Mouse (Mus musculus) ES-Bruce4 (cell line): ENCODE results near the gene Zcchc3. TPM values are rescaled to one million over a fixed set of nuclear protein-coding genes. Genes with fewer than 3 reads are reported as not detected.

ENCODE experiments used
- H3K27ac ChIP-seq: 2 replicates; pipeline ENCODE4 v1.5.1; 2012; ENCODE audit warnings: low read length, inconsistent platforms; ENCODE audit not compliant: insufficient read depth
- H3K27me3 ChIP-seq: 2 replicates; pipeline ENCODE4 v1.6.1; 2012; ENCODE audit warnings: mild to moderate bottlenecking, low read length, inconsistent platforms; ENCODE audit not compliant: control insufficient read depth, poor library complexity, insufficient read depth, severe bottlenecking
- H3K36me3 ChIP-seq: 2 replicates; pipeline ENCODE4 v1.6.1; 2012; ENCODE audit warnings: inconsistent platforms, mild to moderate bottlenecking, low read length, moderate library complexity; ENCODE audit not compliant: control insufficient read depth, poor library complexity, insufficient read depth, severe bottlenecking
- H3K4me1 ChIP-seq: one replicate; pipeline ENCODE4 v1.8.1; 2011; ENCODE audit warnings: low read length; ENCODE audit not compliant: control insufficient read depth, insufficient read depth
- H3K4me3 ChIP-seq: 2 replicates; pipeline ENCODE4 v1.5.1; 2011; ENCODE audit warnings: low read depth, mild to moderate bottlenecking, low read length
- H3K9ac ChIP-seq: 2 replicates; pipeline ENCODE4 v1.6.1; 2012; ENCODE audit warnings: low read depth, mild to moderate bottlenecking, inconsistent platforms; ENCODE audit not compliant: poor library complexity, severe bottlenecking
- H3K9me3 ChIP-seq: replicated peaks from 2 replicates; pipeline ENCODE4 v1.6.1; 2012; ENCODE audit warnings: mild to moderate bottlenecking, low read length, inconsistent platforms; ENCODE audit not compliant: control insufficient read depth, poor library complexity, insufficient read depth, severe bottlenecking
- CTCF ChIP-seq: IDR thresholded peaks from one replicate; pipeline ENCODE4 v1.8.1; 2011; ENCODE audit warnings: low read depth, low read length
- EP300 ChIP-seq: IDR thresholded peaks from 2 replicates; pipeline ENCODE4 v1.6.1; 2011; ENCODE audit warnings: low read depth, low read length; ENCODE audit not compliant: insufficient read depth
- POLR2A ChIP-seq: IDR thresholded peaks from one replicate; pipeline ENCODE4 v1.8.1; 2011; ENCODE audit warnings: low read length; ENCODE audit not compliant: insufficient read depth
- polyA plus RNA-seq: library from polyadenylated mRNA; stranded (reverse); fragments of >200 nt; gene quantifications from 2 replicates; pipeline ENCODE4 v1.2.4, GENCODE M21; 2011; ENCODE audit warnings: low read depth; ENCODE audit not compliant: missing spikeins, insufficient read depth, insufficient read length

Gene Zcchc3
- polyA plus RNA-seq, 1 experiment: 26.7 TPM

DNA sequence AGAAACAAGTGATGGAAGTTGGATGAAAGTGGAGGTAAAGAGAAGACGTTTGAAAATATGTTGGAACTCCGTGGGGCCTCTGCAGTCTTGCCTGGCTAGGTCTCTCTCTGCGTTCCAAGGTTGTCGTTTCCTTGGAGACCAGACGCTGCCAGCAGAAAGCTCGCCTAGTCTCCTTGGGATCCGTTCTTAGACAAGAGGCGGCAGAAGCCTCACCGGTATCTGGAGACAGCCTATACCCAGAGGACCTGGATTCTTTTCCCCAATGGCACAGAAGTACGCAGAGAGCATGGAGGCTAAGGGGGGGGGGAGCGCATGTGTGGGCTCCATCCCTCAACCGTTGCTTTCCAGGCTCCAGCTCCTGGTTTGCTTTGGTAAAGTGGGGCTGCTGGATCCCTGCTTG is 12.7 kb upstream of the Zcchc3 start:
- no peak overlapping the region for H3K4me3 ChIP-seq
- no peaks in the 10 kb centered on the region for H3K4me1 ChIP-seq
- no peak overlapping the region for H3K27ac ChIP-seq
- H3K36me3 ChIP-seq: no peaks in the 10 kb centered on the region
- H3K27me3 ChIP-seq: no peaks in the 10 kb centered on the region
- no peaks in the 10 kb centered on the region for H3K9me3 ChIP-seq
- TF ChIP-seq EP300: no peak
- TF ChIP-seq POLR2A: no peak
- no peak for TF ChIP-seq CTCF
- no peak overlapping the region for H3K9ac ChIP-seq

DNA sequence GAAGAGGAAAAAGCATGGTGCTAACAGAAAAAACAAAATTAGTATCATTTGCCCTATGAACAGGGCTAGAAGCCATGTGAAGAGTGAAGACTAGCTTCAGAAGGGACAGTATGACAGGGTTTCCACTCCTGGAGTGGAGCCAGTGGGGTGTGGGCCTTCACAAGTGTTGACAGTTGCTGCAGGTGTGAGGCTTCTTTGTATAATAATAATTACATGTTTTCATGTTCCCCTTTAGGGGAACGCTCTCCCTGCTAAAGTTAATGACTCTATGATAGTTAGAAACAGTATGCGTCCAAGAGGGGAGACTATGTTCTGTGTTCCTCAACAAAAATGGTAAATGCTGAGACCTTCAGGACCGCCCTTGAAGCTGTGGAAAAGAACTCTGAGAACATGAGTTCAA is 959 bp upstream of the Zcchc3 start:
- Histone ChIP-seq H3K4me3 (no peak overlapping the region), H3K36me3 (no peaks in the 10 kb centered on the region), H3K27me3 (no peaks in the 10 kb centered on the region), H3K9ac (peak overlapping the region; percentile 93), H3K9me3 (peaks cover 6% of the 10 kb centered on the region; the same call in 1 of the 2 replicates), H3K4me1 (no peaks in the 10 kb centered on the region), H3K27ac (no peak overlapping the region)
- TF ChIP-seq CTCF (no peak), POLR2A (no peak), EP300 (no peak)

DNA sequence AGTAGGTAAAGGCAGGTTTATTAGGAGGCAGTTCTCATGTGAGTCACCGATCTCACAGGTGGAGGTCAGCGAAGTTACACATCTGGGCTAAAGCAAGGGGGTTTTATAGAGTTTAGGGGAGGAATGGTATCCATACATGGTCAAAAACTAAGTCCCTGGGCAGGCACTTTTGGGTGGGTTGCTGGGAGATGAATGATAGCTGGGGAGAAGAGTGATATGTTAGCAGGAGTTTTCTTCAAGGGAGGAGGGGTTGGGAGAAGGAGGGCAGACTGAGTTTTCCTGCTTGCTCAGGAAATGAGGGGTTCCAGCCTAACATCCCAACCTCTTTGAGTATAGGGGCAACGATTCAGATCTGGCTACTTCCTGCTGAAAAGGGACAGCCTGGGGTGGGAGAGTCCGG is 460 bp upstream of the Zcchc3 start, which contains the start of gene 6820408C15Rik:
Gene 6820408C15Rik, plus strand, starts transcription at position 301 of the 400 bp plus-strand sequence.
- TF ChIP-seq CTCF (no peak), POLR2A (no peak), EP300 (no peak)
- peak within 1 kb of the TSS; percentile 65 for H3K4me3 ChIP-seq
- no peaks in the 10 kb centered on the region for H3K27me3 ChIP-seq
- H3K27ac ChIP-seq: 0 out of 2 replicates have a peak within 1 kb of the TSS, but pooled peaks have one; percentile 42
- peaks cover 2% of the 10 kb centered on the region for H3K4me1 ChIP-seq
- H3K9ac ChIP-seq: peak within 1 kb of the TSS; percentile 93
- H3K9me3 ChIP-seq: peaks cover 6% of the 10 kb centered on the region; the same call in 1 of the 2 replicates
- H3K36me3 ChIP-seq: no peaks in the 10 kb centered on the region

DNA sequence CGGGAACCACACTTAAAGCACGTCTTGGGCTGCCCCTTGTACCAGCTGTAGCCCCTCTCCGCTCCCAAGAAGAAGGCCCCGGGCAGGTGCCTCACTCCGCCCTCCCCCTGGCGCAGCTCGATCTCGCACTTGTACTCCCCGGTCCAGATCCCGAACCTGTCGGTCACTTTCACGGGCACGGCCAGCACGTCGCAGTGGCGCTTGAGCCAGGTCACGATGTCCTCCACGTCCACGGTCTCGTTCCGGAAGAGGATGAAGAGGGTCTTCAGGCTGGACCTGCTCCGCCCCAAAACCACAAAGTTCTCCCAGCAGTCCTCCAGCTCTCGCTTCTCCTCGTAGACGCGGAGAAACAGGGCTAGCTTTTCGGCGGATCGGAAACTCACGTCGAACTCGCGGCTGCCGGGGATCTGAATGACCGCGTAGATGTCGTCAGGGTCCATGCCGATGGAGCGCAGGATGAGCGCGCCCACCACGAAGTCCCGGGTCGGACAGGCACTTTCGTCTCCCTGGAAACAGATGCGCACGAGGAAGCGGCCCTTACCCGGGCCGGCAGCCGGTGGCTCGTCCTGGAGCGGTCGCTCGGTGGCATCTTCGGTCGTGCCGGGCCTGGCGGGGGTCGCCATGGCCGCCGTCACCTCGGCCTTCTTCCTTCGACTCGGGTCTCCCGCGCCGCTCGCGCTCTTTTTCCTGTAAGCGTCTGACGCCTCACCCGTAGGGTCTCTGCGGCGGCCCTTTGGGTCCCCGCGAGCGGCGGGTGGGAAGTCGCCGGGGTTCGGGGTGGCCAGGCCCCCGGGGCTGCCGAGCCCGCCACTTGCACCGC is 852 bp downstream of the Zcchc3 start:
- Histone ChIP-seq H3K36me3 (no peaks in the 10 kb centered on the region), H3K9ac (peak overlapping the region; percentile 93), H3K27ac (no peak overlapping the region), H3K9me3 (peaks cover 6% of the 10 kb centered on the region; the same call in 1 of the 2 replicates), H3K4me1 (peaks cover 2% of the 10 kb centered on the region), H3K27me3 (no peaks in the 10 kb centered on the region), H3K4me3 (peak overlapping the region; percentile 65)
- no peak for TF ChIP-seq EP300
- no peak for TF ChIP-seq POLR2A
- no peak for TF ChIP-seq CTCF

DNA sequence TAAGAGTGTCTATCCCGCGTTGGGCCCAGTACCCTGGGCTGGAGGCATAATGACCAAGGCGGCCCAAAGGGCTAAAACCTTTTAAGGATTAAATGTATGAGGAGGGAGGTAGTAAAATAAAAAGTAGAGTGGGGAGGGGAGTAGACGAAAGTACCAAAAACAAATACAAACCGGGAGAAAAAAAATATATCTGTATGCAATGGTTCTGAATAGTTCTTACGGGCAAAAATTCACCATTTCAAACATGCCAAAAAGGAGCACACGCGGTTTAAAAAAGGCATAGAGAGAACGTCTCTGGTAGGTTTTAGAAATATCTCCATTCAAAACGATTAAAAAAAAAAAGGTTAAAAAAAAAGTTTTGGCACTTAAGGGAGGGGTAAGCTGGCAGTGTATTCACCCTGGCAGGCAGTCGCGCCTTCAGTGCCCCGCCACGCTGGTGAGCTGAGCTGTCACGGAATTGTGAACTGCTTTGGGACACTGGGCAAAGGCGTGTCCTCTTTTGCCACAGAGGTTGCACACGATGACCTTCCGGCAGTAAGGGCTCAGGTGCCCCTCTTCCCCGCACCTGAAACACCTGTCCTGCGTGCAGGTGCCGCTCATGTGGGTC is 1.6 kb downstream of the Zcchc3 start:
- no peak for TF ChIP-seq CTCF
- TF ChIP-seq EP300: no peak
- no peak for TF ChIP-seq POLR2A
- peaks cover 6% of the 10 kb centered on the region; the same call in 1 of the 2 replicates for H3K9me3 ChIP-seq

More for the DNA sequence above, 1.6 kb downstream of the Zcchc3 start:
- Histone ChIP-seq H3K4me3 (peak overlapping the region; percentile 65), H3K9ac (peak overlapping the region; percentile 93), H3K27ac (no peak overlapping the region), H3K27me3 (no peaks in the 10 kb centered on the region), H3K4me1 (peaks cover 2% of the 10 kb centered on the region), H3K36me3 (no peaks in the 10 kb centered on the region)
